Mouse (Mus musculus) kidney, embryonic 14.5 days (tissue): ENCODE data around the gene Gpsm2. TPM values are rescaled to one million over a fixed set of nuclear protein-coding genes. Genes with fewer than 3 reads are reported as not detected.

ENCODE experiments used
- ATAC-seq: fragments of 200-750 bp; cut with Nextera tagmentation; 2 replicates; pipeline ENCODE4 v1.8.0; 2017; ENCODE audit warnings: moderate number of reproducible peaks, mild to moderate bottlenecking, moderate TSS enrichment, moderate library complexity; ENCODE audit not compliant: low FRiP score, low TSS enrichment
- H3K27ac ChIP-seq: fragments of 300-500 bp; sonication (generic); 2 replicates; pipeline ENCODE4 v1.5.1; 2014; ENCODE audit warnings: low read depth, mild to moderate bottlenecking, low read length, moderate library complexity, mixed read lengths
- H3K27me3 ChIP-seq: fragments of 300-500 bp; sonication (generic); 2 replicates; pipeline ENCODE4 v1.6.1; 2014; ENCODE audit warnings: mild to moderate bottlenecking, low read length; ENCODE audit not compliant: control insufficient read depth, insufficient read depth
- H3K36me3 ChIP-seq: fragments of 300-500 bp; sonication (generic); 2 replicates; pipeline ENCODE4 v1.6.1; 2014; ENCODE audit warnings: low read length, mixed read lengths; ENCODE audit not compliant: control insufficient read depth, insufficient read depth
- H3K4me1 ChIP-seq: fragments of 300-500 bp; sonication (generic); 2 replicates; pipeline ENCODE4 v1.6.1; 2014; ENCODE audit warnings: low read length, mixed read lengths; ENCODE audit not compliant: control insufficient read depth, insufficient read depth
- H3K4me2 ChIP-seq: fragments of 300-500 bp; sonication (generic); replicated peaks from 2 replicates; pipeline ENCODE4 v1.6.1; 2014; ENCODE audit warnings: low read depth, mild to moderate bottlenecking, low read length
- H3K4me3 ChIP-seq: fragments of 300-500 bp; sonication (generic); 2 replicates; pipeline ENCODE4 v1.5.1; 2014; ENCODE audit warnings: mild to moderate bottlenecking, low read length
- H3K9ac ChIP-seq: fragments of 300-500 bp; sonication (generic); 2 replicates; pipeline ENCODE4 v1.6.1; 2014; ENCODE audit warnings: low read depth, mild to moderate bottlenecking, low read length, moderate library complexity
- H3K9me3 ChIP-seq: fragments of 300-500 bp; sonication (generic); 2 replicates; pipeline ENCODE4 v1.6.1; 2016; ENCODE audit warnings: low read length; ENCODE audit not compliant: control insufficient read depth
- WGBS: fragments of 180-500 bp; shearing (Covaris S2); extraction: QIAGEN DNeasy Blood & Tissue Kit; methylation state at CpG from one replicate; pipeline ENCODE4 v1.1.7; 2014; 5-methylcytosine and 5-hydroxymethylcytosine counted together
- polyA plus RNA-seq: library from polyadenylated mRNA; unstranded; fragments of >200 nt; fragmentation: Nextera tagmentation; extraction: Ambion mirVana; gene quantifications from 2 replicates; pipeline ENCODE4 v1.2.1, GENCODE M21; 2014

Gene Gpsm2
- polyA plus RNA-seq: 25.3 and 52.4 TPM in 2 replicates

GRCm38 (mm10) chr3:108722036-108722872 lies at the start of gene Gpsm2:
TSS of gene Gpsm2 (minus strand) at chr3:108722309.
- Histone ChIP-seq H3K9ac (peak within 1 kb of the TSS; percentile 91), H3K4me1 (peaks cover 11% of the 10 kb centered on the region; the same call in 1 of the 2 replicates), H3K36me3 (no peaks in the 10 kb centered on the region), H3K27me3 (no peaks in the 10 kb centered on the region), H3K4me2 (peak within 1 kb of the TSS; percentile 57), H3K27ac (peak within 1 kb of the TSS; percentile 90), H3K9me3 (no peaks in the 10 kb centered on the region), H3K4me3 (peak within 1 kb of the TSS; percentile 83)
- 5% methylated on average over 52 of the region's 53 CpGs for WGBS
- peak; percentile 99 for ATAC-seq

GRCm38 (mm10) chr3:108770725-108771368 lies 48.7 kb upstream of the Gpsm2 start:
- H3K9me3 ChIP-seq: no peaks in the 10 kb centered on the region
- no peak overlapping the region for H3K4me3 ChIP-seq
- H3K4me1 ChIP-seq: no peaks in the 10 kb centered on the region; the same call in 1 of the 2 replicates
- H3K27ac ChIP-seq: 0 out of 2 replicates have a peak overlapping the region, but pooled peaks have one; percentile 4
- no peaks in the 10 kb centered on the region for H3K36me3 ChIP-seq
- no peak overlapping the region for H3K9ac ChIP-seq
- WGBS: 23% methylated on average over 6 of the region's 6 CpGs
- H3K4me2 ChIP-seq: no peak overlapping the region
- H3K27me3 ChIP-seq: no peaks in the 10 kb centered on the region
- peak; percentile 87 for ATAC-seq

GRCm38 (mm10) chr3:108769547-108769946 lies 47.4 kb upstream of the Gpsm2 start:
- no peak overlapping the region for H3K4me3 ChIP-seq
- peaks cover 6% of the 10 kb centered on the region; the same call in 1 of the 2 replicates for H3K4me1 ChIP-seq
- H3K36me3 ChIP-seq: no peaks in the 10 kb centered on the region
- H3K9ac ChIP-seq: no peak overlapping the region
- 43% methylated on average over 6 of the region's 6 CpGs for whole genome bisulfite sequencing
- no peaks in the 10 kb centered on the region for H3K9me3 ChIP-seq
- no peaks in the 10 kb centered on the region for H3K27me3 ChIP-seq
- no peak for ATAC-seq
- H3K27ac ChIP-seq: no peak overlapping the region
- H3K4me2 ChIP-seq: no peak overlapping the region

GRCm38 (mm10) chr3:108767416-108767815 lies 45.3 kb upstream of the Gpsm2 start:
- Histone ChIP-seq H3K27ac (no peak overlapping the region), H3K4me1 (peaks cover 6% of the 10 kb centered on the region; the same call in 1 of the 2 replicates), H3K36me3 (no peaks in the 10 kb centered on the region), H3K27me3 (no peaks in the 10 kb centered on the region), H3K9ac (no peak overlapping the region), H3K9me3 (no peaks in the 10 kb centered on the region), H3K4me3 (no peak overlapping the region), H3K4me2 (no peak overlapping the region)
- no peak for ATAC-seq
- 74% methylated on average over 10 of the region's 10 CpGs for WGBS

- Histone ChIP-seq H3K36me3 (no peaks in the 10 kb centered on the region), H3K4me1 (peaks cover 6% of the 10 kb centered on the region; the same call in 1 of the 2 replicates), H3K4me2 (no peak overlapping the region), H3K27me3 (no peaks in the 10 kb centered on the region), H3K4me3 (no peak overlapping the region), H3K27ac (no peak overlapping the region), H3K9ac (no peak overlapping the region), H3K9me3 (no peaks in the 10 kb centered on the region)
- ATAC-seq: no peak
- 80% methylated on average over 7 of the region's 7 CpGs for WGBS
Observed at GRCm38 (mm10) chr3:108766943-108767342, 44.8 kb upstream of the Gpsm2 start.

- no peaks in the 10 kb centered on the region for H3K27me3 ChIP-seq
- no peaks in the 10 kb centered on the region for H3K36me3 ChIP-seq
- no peak overlapping the region for H3K27ac ChIP-seq
- no peak overlapping the region for H3K9ac ChIP-seq
- no peaks in the 10 kb centered on the region for H3K9me3 ChIP-seq
- H3K4me1 ChIP-seq: peaks cover 6% of the 10 kb centered on the region; the same call in 1 of the 2 replicates
- H3K4me3 ChIP-seq: no peak overlapping the region
- no peak overlapping the region for H3K4me2 ChIP-seq
- 83% methylated on average over 7 of the region's 7 CpGs for WGBS
- no peak for ATAC-seq
Observed at GRCm38 (mm10) chr3:108765476-108765875, 43.4 kb upstream of the Gpsm2 start.

GRCm38 (mm10) chr3:108764976-108765375 lies 42.9 kb upstream of the Gpsm2 start:
- 42% methylated on average over 7 of the region's 7 CpGs for WGBS
- no peak overlapping the region for H3K4me2 ChIP-seq
- H3K9me3 ChIP-seq: no peaks in the 10 kb centered on the region
- H3K4me3 ChIP-seq: no peak overlapping the region
- H3K27me3 ChIP-seq: no peaks in the 10 kb centered on the region
- H3K27ac ChIP-seq: no peak overlapping the region
- H3K9ac ChIP-seq: no peak overlapping the region
- peaks cover 6% of the 10 kb centered on the region; the same call in 1 of the 2 replicates for H3K4me1 ChIP-seq
- H3K36me3 ChIP-seq: no peaks in the 10 kb centered on the region
- ATAC-seq: no peak

GRCm38 (mm10) chr3:108763691-108764090 lies 41.6 kb upstream of the Gpsm2 start:
- Histone ChIP-seq H3K27me3 (no peaks in the 10 kb centered on the region), H3K4me2 (no peak overlapping the region), H3K9me3 (no peaks in the 10 kb centered on the region), H3K4me1 (0 out of 2 replicates have a peak, but pooled peaks cover 6% of the 10 kb centered on the region), H3K27ac (no peak overlapping the region), H3K4me3 (no peak overlapping the region), H3K9ac (no peak overlapping the region), H3K36me3 (no peaks in the 10 kb centered on the region)
- WGBS: 64% methylated on average over 2 of the region's 2 CpGs
- no peak for ATAC-seq
